Mouse (Mus musculus): ENCODE data around the gene Olfr1474.
"Not testable (repeated sequence)": the region's sequence is repeated elsewhere in the genome, so short reads cannot be mapped to it uniquely, and the experiment has no call there.

Gene Olfr1474

GRCm38 (mm10) chr19:13469265-13469664 lies at the start of gene Olfr1474:
Gene Olfr1474, plus strand, starts transcription at chr19:13469565.
- DNase-seq (ENCODE audit: low spot score in 2 of 2): not testable (repeated sequence)

- DNase-seq (ENCODE audit: low spot score in 2 of 2): not testable (repeated sequence)
Observed at GRCm38 (mm10) chr19:13443109-13443508, 26.3 kb upstream of the Olfr1474 start, which contains the start of gene Olfr1471. Gene Olfr1471, plus strand, starts transcription at chr19:13443409.

- DNase-seq (ENCODE audit: low spot score in 2 of 2): no peak
Observed at GRCm38 (mm10) chr19:13455986-13456385, 13.4 kb upstream of the Olfr1474 start, which contains the start of gene Olfr1472. Gene Olfr1472, minus strand, starts transcription at chr19:13456086.

- DNase-seq (ENCODE audit: low spot score in 2 of 2): no peak
Observed at GRCm38 (mm10) chr19:13480096-13480495, 10.7 kb downstream of the Olfr1474 start, which contains the start of gene Olfr1475. Gene Olfr1475, minus strand, starts transcription at chr19:13480196.

- DNase-seq (ENCODE audit: low spot score in 2 of 2): no peak
Observed at GRCm38 (mm10) chr19:13500246-13500645, 30.9 kb downstream of the Olfr1474 start, which contains the start of gene Olfr1477. Gene Olfr1477, plus strand, starts transcription at chr19:13500546.
